Mouse (Mus musculus): ENCODE data around the gene Gm20219.

- TF ChIP-seq E2F4 (IDR thresholded peaks at IDR 0.05; ENCODE audit: borderline replicate concordance, low read depth, low read length), result no peak
- no peak for TF ChIP-seq CTCF (IDR thresholded peaks at IDR 0.05 in 2 of 3, conservative IDR thresholded peaks at IDR 0.05 in 1 of 3; ENCODE audit: control insufficient read depth in 1 of 3, insufficient read depth in 1 of 3, low read depth in 2 of 3, low read length in 3 of 3, poor library complexity in 1 of 3, severe bottlenecking in 1 of 3)
- no peak for TF ChIP-seq SIN3A (IDR thresholded peaks at IDR 0.05; ENCODE audit: low read length)
- TF ChIP-seq MEF2A (IDR thresholded peaks at IDR 0.05; ENCODE audit: extremely low read depth, insufficient replicate concordance, low read depth, low read length, poor library complexity, severe bottlenecking), result no peak
- TF ChIP-seq GATA1 (IDR thresholded peaks at IDR 0.05; ENCODE audit: low read depth, low read length), result no peak
- TF ChIP-seq RCOR1 (IDR thresholded peaks at IDR 0.05; ENCODE audit: low read depth, low read length), result no peak
- TF ChIP-seq ZMIZ1 (IDR thresholded peaks at IDR 0.05; ENCODE audit: low read depth, low read length), result no peak
- no peak for TF ChIP-seq TCF12 (IDR thresholded peaks at IDR 0.05; ENCODE audit: low read depth, low read length)
Measured at GRCm38 (mm10) chr17:56572154-56572553, 18.0 kb upstream of the Gm20219 start.

All from MEL (cell line).